Mouse (Mus musculus): ENCODE data around the gene Sema3a. TPM values are rescaled to one million over a fixed set of nuclear protein-coding genes. Genes with fewer than 3 reads are reported as not detected.

Gene Sema3a
- polyA plus RNA-seq, 1 experiment, result 0.01 TPM

DNA sequence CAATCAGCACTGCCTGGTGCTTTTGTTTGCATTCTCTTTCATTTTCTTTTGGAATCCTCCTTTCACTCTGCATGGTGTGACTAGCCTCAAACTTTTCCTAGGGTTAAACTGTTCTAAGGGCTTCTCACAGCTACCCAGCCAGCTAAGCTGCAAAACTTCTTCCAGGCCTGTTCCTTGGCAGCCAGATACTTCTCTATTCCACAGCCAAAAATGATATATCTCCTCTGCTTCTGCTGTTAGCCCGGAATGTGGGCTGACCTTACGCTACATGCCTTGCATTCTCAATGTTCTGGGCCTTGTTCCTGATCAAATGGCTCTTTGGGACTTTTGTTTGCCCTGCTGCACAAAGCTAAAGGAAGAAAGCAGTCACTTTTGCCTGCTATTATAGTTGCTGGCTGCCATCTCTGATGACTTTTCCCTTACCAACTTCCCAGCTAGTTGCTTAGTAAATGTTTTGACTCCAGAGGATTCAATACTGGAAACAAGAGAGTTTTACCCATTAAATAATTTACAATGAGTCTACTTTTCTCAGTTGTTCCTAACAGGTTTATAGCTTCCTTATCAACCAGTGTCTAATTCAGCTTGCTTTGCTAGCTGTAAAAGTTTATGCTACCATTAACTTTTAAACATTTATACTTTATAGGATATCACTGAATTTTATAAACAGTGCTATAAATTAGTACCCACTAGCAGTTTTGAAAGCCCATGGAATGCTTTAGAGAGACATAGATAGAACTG, 422.4 kb downstream of the Sema3a start:
- Histone ChIP-seq H3K27me3 (ENCODE audit: control insufficient read depth) (no peaks in the 10 kb centered on the region), H3K4me3 (replicated peaks) (no peak overlapping the region), H3K4me1 (ENCODE audit: control insufficient read depth) (no peaks in the 10 kb centered on the region), H3K36me3 (ENCODE audit: control insufficient read depth) (no peaks in the 10 kb centered on the region), H3K9me3 (ENCODE audit: control insufficient read depth, low read length) (no peaks in the 10 kb centered on the region)
- TF ChIP-seq TAL1 (IDR thresholded peaks at IDR 0.05; ENCODE audit: low read length) (no peak), GATA1 (IDR thresholded peaks at IDR 0.05; ENCODE audit: low read length) (no peak)

DNA sequence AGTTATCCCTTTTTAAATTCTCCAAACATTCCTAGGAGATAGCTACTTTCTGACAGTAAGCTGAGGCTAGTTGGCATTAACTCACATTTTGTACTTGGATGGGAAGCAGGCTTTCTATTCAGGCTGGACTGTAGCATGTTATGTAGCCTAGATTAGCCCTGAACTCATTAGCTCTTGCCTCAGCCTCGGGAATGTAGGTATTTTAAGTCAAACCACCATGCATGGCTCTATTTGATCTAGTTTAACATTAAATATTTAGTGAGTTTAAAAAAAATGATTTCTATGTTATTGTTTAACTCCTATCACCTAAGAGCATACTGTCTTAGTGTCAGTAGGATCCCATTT, 423.0 kb downstream of the Sema3a start:
- Histone ChIP-seq H3K4me3 (replicated peaks) (no peak overlapping the region), H3K9me3 (ENCODE audit: control insufficient read depth, low read length) (no peaks in the 10 kb centered on the region), H3K36me3 (ENCODE audit: control insufficient read depth) (no peaks in the 10 kb centered on the region), H3K27me3 (ENCODE audit: control insufficient read depth) (no peaks in the 10 kb centered on the region), H3K4me1 (ENCODE audit: control insufficient read depth) (no peaks in the 10 kb centered on the region)
- TF ChIP-seq GATA1 (IDR thresholded peaks at IDR 0.05; ENCODE audit: low read length) (no peak), TAL1 (IDR thresholded peaks at IDR 0.05; ENCODE audit: low read length) (no peak)

DNA sequence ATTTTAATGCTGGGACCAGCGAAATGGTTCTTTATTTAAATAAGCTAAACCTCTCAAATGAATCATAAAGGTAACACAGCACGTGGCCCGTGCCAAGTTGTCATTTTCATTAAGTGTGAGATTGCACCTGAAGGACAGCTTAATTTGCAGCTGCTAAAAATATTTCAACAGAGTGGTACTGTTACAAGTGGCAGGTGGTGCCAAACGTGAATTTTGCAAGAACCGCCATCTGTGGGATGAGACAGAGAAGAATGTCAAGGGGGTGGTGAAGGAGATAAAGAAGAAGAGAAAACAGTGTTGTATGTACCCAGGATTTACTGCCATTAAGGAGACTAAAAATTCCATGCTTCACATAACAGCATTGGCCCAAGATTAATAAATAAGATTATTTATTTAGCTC, 423.9 kb downstream of the Sema3a start:
- no peak overlapping the region for H3K4me3 ChIP-seq (replicated peaks)
- no peaks in the 10 kb centered on the region for H3K4me1 ChIP-seq (ENCODE audit: control insufficient read depth)
- H3K27me3 ChIP-seq (ENCODE audit: control insufficient read depth), result no peaks in the 10 kb centered on the region
- H3K36me3 ChIP-seq (ENCODE audit: control insufficient read depth), result no peaks in the 10 kb centered on the region
- no peak for TF ChIP-seq TAL1 (IDR thresholded peaks at IDR 0.05; ENCODE audit: low read length)
- TF ChIP-seq GATA1 (IDR thresholded peaks at IDR 0.05; ENCODE audit: low read length), result no peak
- H3K9me3 ChIP-seq (ENCODE audit: control insufficient read depth, low read length), result no peaks in the 10 kb centered on the region

DNA sequence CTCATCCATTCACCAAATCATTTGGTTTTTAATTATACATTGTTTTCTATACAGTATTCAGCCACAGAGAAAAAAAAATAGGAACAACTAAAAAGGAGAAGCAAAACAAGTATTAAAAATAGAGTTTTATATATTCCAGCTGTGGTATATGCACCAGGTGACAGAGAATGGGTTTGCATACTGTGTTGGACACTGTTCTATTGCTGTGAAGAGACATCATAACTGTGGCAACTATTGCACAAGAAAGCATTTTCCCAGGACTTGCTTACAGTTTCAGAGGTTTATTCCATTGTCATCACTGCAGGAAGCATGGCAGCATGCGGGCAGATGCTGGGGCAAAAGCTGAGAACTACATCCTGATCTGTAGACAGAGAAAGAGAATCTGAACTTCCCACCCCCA, 425.7 kb downstream of the Sema3a start:
- TF ChIP-seq GATA1 (IDR thresholded peaks at IDR 0.05; ENCODE audit: low read length) (no peak), TAL1 (IDR thresholded peaks at IDR 0.05; ENCODE audit: low read length) (no peak)
- Histone ChIP-seq H3K9me3 (ENCODE audit: control insufficient read depth, low read length) (no peaks in the 10 kb centered on the region), H3K36me3 (ENCODE audit: control insufficient read depth) (no peaks in the 10 kb centered on the region), H3K4me1 (ENCODE audit: control insufficient read depth) (no peaks in the 10 kb centered on the region), H3K4me3 (replicated peaks) (no peak overlapping the region), H3K27me3 (ENCODE audit: control insufficient read depth) (no peaks in the 10 kb centered on the region)

DNA sequence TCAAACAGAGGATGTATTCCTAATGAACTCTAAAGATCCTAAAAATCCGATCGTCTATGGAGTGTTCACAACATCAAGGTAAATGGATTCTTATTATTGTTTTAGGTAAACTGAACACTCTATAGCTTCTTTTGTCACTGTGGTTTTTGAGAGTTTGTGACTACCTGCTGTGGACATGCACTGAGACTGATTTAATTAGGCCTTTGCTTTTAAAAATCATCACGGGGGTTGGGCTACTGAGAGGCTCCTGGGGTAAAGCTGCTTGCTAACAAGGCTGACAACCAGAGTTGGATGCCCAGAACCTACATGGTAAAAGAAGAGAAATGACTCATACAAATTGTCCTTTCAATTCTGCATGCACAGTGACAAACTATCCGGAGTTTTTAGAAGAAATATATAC, 432.0 kb downstream of the Sema3a start:
- Histone ChIP-seq H3K9me3 (ENCODE audit: control insufficient read depth, low read length) (no peaks in the 10 kb centered on the region), H3K4me1 (ENCODE audit: control insufficient read depth) (no peaks in the 10 kb centered on the region), H3K36me3 (ENCODE audit: control insufficient read depth) (no peaks in the 10 kb centered on the region), H3K27me3 (ENCODE audit: control insufficient read depth) (no peaks in the 10 kb centered on the region), H3K4me3 (replicated peaks) (no peak overlapping the region)
- TF ChIP-seq TAL1 (IDR thresholded peaks at IDR 0.05; ENCODE audit: low read length) (no peak), GATA1 (IDR thresholded peaks at IDR 0.05; ENCODE audit: low read length) (no peak)

DNA sequence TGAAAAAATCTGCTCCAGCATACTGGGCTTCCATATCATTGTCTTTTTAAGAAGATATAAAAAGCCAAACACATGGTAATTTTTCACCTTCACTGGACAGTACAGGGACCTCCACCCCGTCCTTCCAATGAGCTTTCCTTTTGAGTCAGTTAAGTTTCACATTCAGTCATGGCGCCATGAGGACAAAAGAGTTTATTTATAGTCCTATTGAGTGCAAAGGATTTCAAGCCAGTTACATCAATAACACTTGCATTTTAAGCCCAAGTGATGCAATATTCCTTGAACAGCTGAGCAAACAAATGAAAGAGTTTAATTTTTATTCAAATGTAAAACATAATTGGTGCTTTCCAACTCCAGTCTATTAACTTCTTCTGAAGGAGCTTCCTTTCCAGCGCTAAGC, 448.7 kb downstream of the Sema3a start:
- H3K4me3 ChIP-seq (replicated peaks), result no peak overlapping the region

DNA sequence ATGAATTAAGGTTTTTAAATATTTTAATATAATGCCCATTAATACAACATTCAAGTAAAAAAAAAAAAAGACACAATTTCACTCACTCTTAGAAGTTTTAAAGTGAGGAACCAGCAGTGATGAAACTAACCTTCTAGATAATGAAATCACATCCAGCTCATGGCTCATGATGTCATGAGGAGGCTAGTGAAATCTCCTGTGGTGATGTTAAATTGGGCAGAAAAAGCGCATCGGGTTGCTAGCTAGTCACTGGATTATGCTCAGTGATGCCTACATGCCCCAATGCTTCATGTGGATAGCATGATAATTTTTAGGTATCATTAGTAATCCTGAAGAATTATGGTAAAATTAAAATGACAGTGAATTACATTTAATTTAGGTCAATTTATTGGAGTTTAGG, 453.9 kb downstream of the Sema3a start:
- no peak for TF ChIP-seq GATA1 (IDR thresholded peaks at IDR 0.05; ENCODE audit: low read length)
- no peak for TF ChIP-seq TAL1 (IDR thresholded peaks at IDR 0.05; ENCODE audit: low read length)
- Histone ChIP-seq H3K4me1 (ENCODE audit: control insufficient read depth) (no peaks in the 10 kb centered on the region), H3K9me3 (ENCODE audit: control insufficient read depth, low read length) (no peaks in the 10 kb centered on the region), H3K36me3 (ENCODE audit: control insufficient read depth) (no peaks in the 10 kb centered on the region), H3K27me3 (ENCODE audit: control insufficient read depth) (no peaks in the 10 kb centered on the region), H3K4me3 (replicated peaks) (no peak overlapping the region)

More for the DNA sequence above, 448.7 kb downstream of the Sema3a start:
- TF ChIP-seq GATA1 (IDR thresholded peaks at IDR 0.05; ENCODE audit: low read length), result no peak
- no peak for TF ChIP-seq TAL1 (IDR thresholded peaks at IDR 0.05; ENCODE audit: low read length)
- Histone ChIP-seq H3K27me3 (ENCODE audit: control insufficient read depth) (no peaks in the 10 kb centered on the region), H3K36me3 (ENCODE audit: control insufficient read depth) (no peaks in the 10 kb centered on the region), H3K4me1 (ENCODE audit: control insufficient read depth) (no peaks in the 10 kb centered on the region), H3K9me3 (ENCODE audit: control insufficient read depth, low read length) (no peaks in the 10 kb centered on the region)

DNA sequence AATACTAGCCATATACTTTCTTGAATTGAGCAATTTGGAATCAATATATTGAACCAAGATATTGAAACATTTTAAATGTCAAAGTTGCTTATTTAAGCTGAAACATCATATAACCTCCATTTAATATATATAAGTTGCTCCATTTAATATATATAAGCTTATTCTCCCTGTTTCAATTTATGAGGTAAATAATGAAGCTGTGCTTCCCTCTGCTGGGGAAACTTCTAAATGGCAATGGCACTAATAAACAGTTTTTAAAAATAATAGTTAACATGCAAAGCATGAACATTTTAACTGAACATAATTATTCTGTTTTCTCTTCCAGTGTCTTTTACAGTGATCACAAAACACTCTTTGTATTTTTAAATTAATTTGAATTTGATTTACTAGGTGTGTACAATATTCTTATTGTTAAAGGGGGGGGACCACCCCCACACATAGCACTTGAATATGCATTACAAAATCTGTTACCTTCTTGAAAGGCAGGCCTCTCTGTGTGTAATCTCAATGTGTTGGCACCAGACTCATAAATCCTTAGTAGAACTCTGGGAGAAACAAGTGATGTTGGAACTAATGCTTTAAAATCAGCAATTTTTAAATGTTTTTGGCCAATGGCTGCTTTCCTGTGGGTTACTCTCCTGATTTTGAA, 460.5 kb downstream of the Sema3a start:
- Histone ChIP-seq H3K27me3 (ENCODE audit: control insufficient read depth) (no peaks in the 10 kb centered on the region), H3K4me3 (replicated peaks) (no peak overlapping the region), H3K36me3 (ENCODE audit: control insufficient read depth) (no peaks in the 10 kb centered on the region), H3K9me3 (ENCODE audit: control insufficient read depth, low read length) (no peaks in the 10 kb centered on the region), H3K4me1 (ENCODE audit: control insufficient read depth) (no peaks in the 10 kb centered on the region)
- TF ChIP-seq GATA1 (IDR thresholded peaks at IDR 0.05; ENCODE audit: low read length), result no peak
- no peak for TF ChIP-seq TAL1 (IDR thresholded peaks at IDR 0.05; ENCODE audit: low read length)

DNA sequence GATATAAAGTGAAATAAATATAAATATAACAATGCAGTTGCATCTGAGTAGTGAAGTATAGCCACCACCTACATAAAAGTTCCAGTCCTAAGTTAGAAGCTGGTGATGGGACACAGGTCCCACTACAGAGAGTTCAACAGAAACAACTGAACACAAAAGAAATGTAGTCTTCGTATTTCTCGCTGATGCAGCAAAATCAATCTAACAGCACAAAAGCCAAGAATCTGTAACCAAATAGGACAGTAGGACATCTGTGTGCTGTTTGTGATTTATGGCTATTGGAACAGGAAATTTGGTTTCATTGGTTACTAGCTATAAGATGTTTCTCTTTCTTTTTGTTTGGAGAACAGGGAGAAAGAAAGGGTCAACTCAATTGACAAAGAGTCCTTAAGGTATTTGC, 469.2 kb downstream of the Sema3a start:
- no peaks in the 10 kb centered on the region for H3K27me3 ChIP-seq (ENCODE audit: control insufficient read depth)
- H3K36me3 ChIP-seq (ENCODE audit: control insufficient read depth), result no peaks in the 10 kb centered on the region
- H3K9me3 ChIP-seq (ENCODE audit: control insufficient read depth, low read length), result no peaks in the 10 kb centered on the region
- H3K4me1 ChIP-seq (ENCODE audit: control insufficient read depth), result no peaks in the 10 kb centered on the region
- no peak for TF ChIP-seq TAL1 (IDR thresholded peaks at IDR 0.05; ENCODE audit: low read length)
- TF ChIP-seq GATA1 (IDR thresholded peaks at IDR 0.05; ENCODE audit: low read length), result no peak
- no peak overlapping the region for H3K4me3 ChIP-seq (replicated peaks)
